Mouse (Mus musculus) midbrain, embryonic 10.5 days (tissue): ENCODE measurements around the gene Pfdn4. TPM values are rescaled to one million over a fixed set of nuclear protein-coding genes. Genes with fewer than 3 reads are reported as not detected.

Experiments
- DNase-seq: peaks from one replicate; pipeline ENCODE4 v3.0.0-alpha.2; 2017; ENCODE audit warnings: low spot score
- H3K27ac ChIP-seq: fragments of 300-500 bp; sonication (generic); replicated peaks from 2 replicates; pipeline ENCODE4 v1.5.1; 2016; ENCODE audit warnings: mild to moderate bottlenecking
- H3K27me3 ChIP-seq: fragments of 300-500 bp; sonication (generic); 2 replicates; pipeline ENCODE4 v1.6.1; 2016; ENCODE audit warnings: low read depth, mild to moderate bottlenecking; ENCODE audit not compliant: poor library complexity, severe bottlenecking
- H3K36me3 ChIP-seq: fragments of 300-500 bp; sonication (generic); 2 replicates; pipeline ENCODE4 v1.6.1; 2016; ENCODE audit warnings: mild to moderate bottlenecking, moderate library complexity
- H3K4me1 ChIP-seq: fragments of 300-500 bp; sonication (generic); 2 replicates; pipeline ENCODE4 v1.6.1; 2016
- H3K4me3 ChIP-seq: fragments of 300-500 bp; sonication (generic); 2 replicates; pipeline ENCODE4 v1.5.1; 2016; ENCODE audit warnings: mild to moderate bottlenecking, moderate library complexity
- H3K9me3 ChIP-seq: fragments of 300-500 bp; sonication (generic); replicated peaks from 2 replicates; pipeline ENCODE4 v1.6.1; 2016; ENCODE audit warnings: mild to moderate bottlenecking
- WGBS: fragments of 180-500 bp; shearing (Covaris S2); methylation state at CpG from one replicate; pipeline ENCODE4 v1.1.7; 2016; 5-methylcytosine and 5-hydroxymethylcytosine counted together
- polyA plus RNA-seq: library from polyadenylated mRNA; unstranded; fragments of >200 nt; fragmentation: Nextera tagmentation; extraction: Ambion mirVana; gene quantifications from 2 replicates; pipeline ENCODE4 v1.2.1, GENCODE M21; 2016

Pfdn4 gene
- polyA plus RNA-seq, 1 experiment from 2014 or later = 106 TPM

DNA sequence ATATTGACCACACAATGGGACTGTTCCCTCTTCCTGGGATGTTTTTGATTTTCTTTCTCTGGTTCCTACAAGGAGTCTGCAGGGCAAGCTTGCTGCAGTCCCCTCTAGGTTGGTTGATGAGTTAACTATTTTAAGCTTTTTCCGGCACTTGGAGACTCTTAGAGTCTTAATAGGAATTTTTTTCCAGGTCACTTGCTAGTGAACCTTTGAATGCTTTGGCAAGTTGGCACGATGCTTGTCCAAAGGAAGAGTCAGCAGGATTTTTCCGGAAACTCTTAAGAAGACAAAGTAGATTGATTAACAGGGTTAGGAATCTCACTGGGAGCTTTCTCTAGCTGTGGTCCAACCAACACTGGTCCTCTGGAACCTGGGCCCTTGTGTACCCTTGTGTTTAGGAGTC lies 21.1 kb upstream of the Pfdn4 start:
- no peaks in the 10 kb centered on the region for H3K9me3 ChIP-seq
- H3K27ac ChIP-seq = no peak overlapping the region
- no peaks in the 10 kb centered on the region for H3K36me3 ChIP-seq
- no peak overlapping the region for H3K4me3 ChIP-seq
- DNase-seq = no peak
- 71% methylated on average over 3 of the region's 3 CpGs for WGBS
- H3K27me3 ChIP-seq = peaks cover 19% of the 10 kb centered on the region
- H3K4me1 ChIP-seq = peaks cover under 1% of the 10 kb centered on the region; the same call in 1 of the 2 replicates

DNA sequence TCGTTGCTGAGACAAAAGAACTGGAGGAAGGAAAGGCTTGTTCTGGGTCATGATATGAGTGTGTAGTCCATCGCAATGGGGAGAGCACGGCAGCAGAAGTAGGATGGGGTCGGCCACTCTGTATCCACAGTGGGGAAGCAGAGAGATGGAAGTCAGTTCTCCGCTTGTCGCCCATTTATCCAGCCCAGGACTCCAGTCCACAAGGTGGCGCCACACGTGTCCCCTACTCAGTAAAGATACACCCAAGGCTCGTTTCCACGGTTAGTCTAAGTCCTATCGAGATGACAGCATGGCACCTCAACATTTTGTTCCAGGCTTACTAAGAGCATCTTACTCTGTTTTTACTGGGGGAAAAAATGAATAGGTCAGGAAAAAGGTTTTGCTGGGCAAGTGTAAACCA lies 20.0 kb upstream of the Pfdn4 start:
- H3K4me3 ChIP-seq = no peak overlapping the region
- DNase-seq = no peak
- no peak overlapping the region for H3K27ac ChIP-seq
- WGBS = 87% methylated on average over 11 of the region's 11 CpGs
- no peaks in the 10 kb centered on the region for H3K36me3 ChIP-seq
- no peaks in the 10 kb centered on the region for H3K4me1 ChIP-seq
- 0 out of 2 replicates have a peak, but pooled peaks cover 13% of the 10 kb centered on the region for H3K27me3 ChIP-seq
- no peaks in the 10 kb centered on the region for H3K9me3 ChIP-seq

DNA sequence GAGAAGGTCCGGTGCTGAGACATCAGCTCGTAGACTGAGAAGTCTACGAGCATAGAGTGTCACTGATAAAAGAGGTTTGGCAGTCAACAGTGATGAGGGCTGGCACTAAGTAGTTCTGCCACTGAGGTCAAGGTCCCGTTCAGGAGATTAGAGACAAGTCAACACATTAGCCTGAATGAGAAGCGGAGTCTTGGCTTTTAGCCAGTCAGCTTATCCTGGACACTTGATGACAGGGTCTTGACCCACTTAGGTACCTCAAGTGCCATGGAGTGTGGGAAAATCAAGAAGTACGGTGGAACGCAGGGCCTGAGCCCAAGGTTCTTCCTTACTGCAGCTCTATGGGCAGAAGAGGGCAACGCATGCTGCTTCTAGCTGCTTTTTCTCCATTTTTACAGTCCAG lies 19.6 kb upstream of the Pfdn4 start:
- Histone ChIP-seq H3K27ac (no peak overlapping the region), H3K36me3 (no peaks in the 10 kb centered on the region), H3K27me3 (0 out of 2 replicates have a peak, but pooled peaks cover 9% of the 10 kb centered on the region), H3K4me3 (no peak overlapping the region), H3K9me3 (no peaks in the 10 kb centered on the region), H3K4me1 (no peaks in the 10 kb centered on the region)
- no peak for DNase-seq
- 90% methylated on average over 8 of the region's 8 CpGs for WGBS

DNA sequence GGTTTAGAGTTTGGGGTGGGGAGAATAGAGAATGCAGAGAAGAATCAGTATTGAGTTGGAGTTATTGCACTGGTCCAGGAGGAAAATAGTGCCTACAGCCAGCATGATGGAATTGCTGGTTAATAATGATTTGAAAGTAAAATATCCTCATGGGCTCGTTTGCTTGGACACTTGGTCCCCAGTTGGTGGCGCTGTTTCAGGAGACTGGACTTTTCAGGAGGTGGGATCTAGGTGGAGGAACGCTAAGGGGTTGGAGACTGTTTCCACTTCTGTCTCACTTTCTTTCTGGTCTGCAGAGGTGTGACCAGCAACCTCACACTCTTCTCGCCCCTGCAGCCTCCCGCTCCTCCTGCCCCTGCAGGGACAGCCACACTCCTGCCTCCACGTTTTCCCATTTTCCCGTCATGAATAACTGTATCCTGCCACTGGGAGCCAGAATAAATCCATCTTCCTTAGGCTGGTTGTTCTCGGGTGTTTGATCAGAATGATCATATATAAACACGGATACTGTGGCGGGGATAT lies 14.1 kb upstream of the Pfdn4 start:
- DNase-seq = no peak
- Histone ChIP-seq H3K27me3 (peaks cover 13% of the 10 kb centered on the region; the same call in 1 of the 2 replicates), H3K9me3 (no peaks in the 10 kb centered on the region), H3K27ac (no peak overlapping the region), H3K4me3 (no peak overlapping the region), H3K36me3 (no peaks in the 10 kb centered on the region), H3K4me1 (0 out of 2 replicates have a peak, but pooled peaks cover 3% of the 10 kb centered on the region)
- WGBS = 74% methylated on average over 10 of the region's 10 CpGs

DNA sequence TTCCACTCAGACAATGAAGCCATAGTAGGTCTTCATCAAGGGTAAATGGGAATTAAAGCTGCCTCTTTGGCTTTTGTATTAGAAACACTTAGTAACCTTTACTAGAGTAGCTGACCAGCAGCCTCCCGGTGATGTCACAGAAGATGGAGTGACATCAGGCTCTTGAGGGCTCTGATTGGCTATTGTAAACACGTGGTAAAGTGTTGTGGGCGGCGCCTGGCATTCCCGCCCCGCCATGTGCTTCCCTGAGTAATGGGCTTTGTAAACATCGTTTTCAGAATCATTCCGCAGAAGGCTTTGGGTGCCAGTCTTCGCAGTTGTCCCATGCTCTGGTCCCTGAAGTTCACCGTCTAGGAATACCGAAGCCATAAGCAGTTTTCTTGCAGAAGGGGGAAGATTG lies 12.3 kb upstream of the Pfdn4 start:
- no peaks in the 10 kb centered on the region for H3K36me3 ChIP-seq
- no peak for DNase-seq
- 78% methylated on average over 11 of the region's 11 CpGs for WGBS

DNA sequence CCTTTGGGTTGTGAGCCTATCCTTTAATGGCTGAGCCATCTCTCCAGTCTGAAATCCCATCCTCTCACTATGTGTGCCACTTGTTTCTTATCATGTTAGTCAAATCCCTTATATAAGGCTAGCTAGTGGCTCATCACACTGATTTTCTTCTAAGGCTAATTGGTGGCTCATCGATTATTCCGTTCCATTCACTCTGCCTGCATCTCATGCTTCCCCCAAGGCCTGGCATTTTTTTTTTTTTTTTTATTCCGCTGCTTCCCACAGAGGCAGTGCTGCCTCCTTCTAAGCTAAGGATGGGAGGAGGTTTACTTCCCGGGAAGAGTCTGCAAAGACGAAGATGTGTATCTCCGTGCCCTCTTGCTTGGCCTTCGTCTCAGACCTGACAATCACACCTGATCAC lies 9.0 kb upstream of the Pfdn4 start:
- H3K9me3 ChIP-seq = no peaks in the 10 kb centered on the region
- no peak for DNase-seq
- H3K27me3 ChIP-seq = peaks cover 48% of the 10 kb centered on the region
- no peak overlapping the region for H3K4me3 ChIP-seq
- no peak overlapping the region for H3K27ac ChIP-seq
- no peaks in the 10 kb centered on the region for H3K36me3 ChIP-seq
- H3K4me1 ChIP-seq = peaks cover 9% of the 10 kb centered on the region; the same call in 1 of the 2 replicates
- WGBS = 80% methylated on average over 7 of the region's 7 CpGs

More for the DNA sequence above, 12.3 kb upstream of the Pfdn4 start:
- Histone ChIP-seq H3K27me3 (peaks cover 27% of the 10 kb centered on the region), H3K4me1 (peaks cover 9% of the 10 kb centered on the region; the same call in 1 of the 2 replicates), H3K4me3 (no peak overlapping the region), H3K27ac (no peak overlapping the region), H3K9me3 (no peaks in the 10 kb centered on the region)

DNA sequence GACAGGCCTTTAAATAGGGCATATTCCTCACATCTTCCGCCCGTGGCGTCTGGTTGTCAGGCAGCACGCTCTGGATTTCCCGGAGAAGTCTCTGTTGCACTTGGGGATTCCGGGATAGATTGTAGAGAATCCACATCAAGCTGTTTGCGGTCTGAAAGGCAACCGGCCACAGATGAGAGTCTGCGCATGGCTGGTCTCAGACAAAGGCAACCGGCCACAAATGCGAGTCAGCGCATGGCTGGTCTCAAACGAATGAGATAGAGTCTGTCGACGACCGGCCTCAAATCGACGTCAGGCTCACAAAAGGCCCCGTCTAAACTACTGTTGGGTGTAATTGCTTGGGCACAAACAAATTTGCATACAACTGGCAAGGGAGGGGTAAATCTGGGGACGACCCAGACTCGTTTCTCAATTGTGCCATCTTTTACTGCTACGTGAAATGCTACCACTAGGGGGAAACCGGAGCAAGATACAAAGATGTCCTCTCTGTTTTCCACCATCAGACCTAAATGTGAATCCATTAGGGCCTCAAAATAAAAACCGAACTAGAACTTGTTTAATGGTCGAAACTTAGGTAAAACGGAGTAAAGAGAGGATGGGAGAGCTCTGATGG lies 8.2 kb upstream of the Pfdn4 start:
- Histone ChIP-seq H3K27ac (peak overlapping the region; percentile 10; the same call in 1 of the 2 replicates), H3K27me3 (peaks cover 56% of the 10 kb centered on the region), H3K4me1 (peaks cover 9% of the 10 kb centered on the region; the same call in 1 of the 2 replicates), H3K36me3 (no peaks in the 10 kb centered on the region), H3K9me3 (no peaks in the 10 kb centered on the region), H3K4me3 (no peak overlapping the region)
- peak; percentile 30 for DNase-seq
- 49% methylated on average over 26 of the region's 26 CpGs for WGBS

DNA sequence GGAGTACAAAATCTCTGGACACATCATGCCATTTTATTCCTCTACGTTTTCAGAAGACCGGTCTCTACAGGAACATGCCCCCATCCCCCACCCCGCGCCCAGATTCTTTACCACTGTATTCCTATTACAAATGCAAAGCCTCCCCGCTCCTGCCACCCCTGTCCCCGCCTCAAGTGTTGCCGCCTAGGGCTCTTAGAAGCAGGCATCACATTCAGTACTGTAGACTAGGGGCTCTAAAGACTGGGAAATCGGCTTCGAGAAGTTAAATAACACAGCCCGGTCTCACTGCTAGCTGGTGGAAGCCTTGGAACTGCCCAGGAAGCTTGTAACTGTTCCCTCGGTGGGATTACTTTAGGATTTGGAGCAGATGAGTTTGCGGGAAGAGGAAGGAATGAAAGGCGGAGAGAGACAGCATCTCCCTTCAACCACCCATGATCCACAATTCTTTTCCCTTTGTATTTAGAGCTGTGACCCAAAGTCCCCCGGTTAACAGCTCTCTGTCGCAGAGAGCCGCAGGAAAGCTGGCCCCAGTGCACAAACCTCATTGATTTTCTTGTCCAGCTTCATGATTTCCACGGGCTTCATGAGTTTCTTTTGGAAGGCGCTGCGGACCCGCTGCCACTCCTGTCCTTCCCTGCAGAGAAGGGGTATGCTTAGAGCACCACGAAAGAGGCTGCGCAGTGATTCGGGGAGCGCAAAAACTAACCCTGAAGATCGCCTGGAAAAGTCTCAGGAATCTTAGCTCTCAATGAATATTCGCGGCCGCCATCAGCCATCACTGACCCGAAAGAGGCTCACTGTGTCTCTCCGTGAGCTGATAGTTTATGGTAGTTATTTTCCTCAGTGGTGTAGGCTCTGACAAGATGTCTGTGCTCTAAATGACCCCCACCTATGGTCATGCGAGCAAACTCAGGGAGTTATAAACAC lies 1.2 kb upstream of the Pfdn4 start:
- Histone ChIP-seq H3K9me3 (no peaks in the 10 kb centered on the region), H3K4me3 (peak overlapping the region; percentile 52), H3K27me3 (peaks cover 94% of the 10 kb centered on the region), H3K27ac (no peak overlapping the region), H3K36me3 (no peaks in the 10 kb centered on the region), H3K4me1 (peaks cover 32% of the 10 kb centered on the region)
- WGBS = 6% methylated on average over 31 of the region's 31 CpGs
- peak; percentile 49 for DNase-seq

DNA sequence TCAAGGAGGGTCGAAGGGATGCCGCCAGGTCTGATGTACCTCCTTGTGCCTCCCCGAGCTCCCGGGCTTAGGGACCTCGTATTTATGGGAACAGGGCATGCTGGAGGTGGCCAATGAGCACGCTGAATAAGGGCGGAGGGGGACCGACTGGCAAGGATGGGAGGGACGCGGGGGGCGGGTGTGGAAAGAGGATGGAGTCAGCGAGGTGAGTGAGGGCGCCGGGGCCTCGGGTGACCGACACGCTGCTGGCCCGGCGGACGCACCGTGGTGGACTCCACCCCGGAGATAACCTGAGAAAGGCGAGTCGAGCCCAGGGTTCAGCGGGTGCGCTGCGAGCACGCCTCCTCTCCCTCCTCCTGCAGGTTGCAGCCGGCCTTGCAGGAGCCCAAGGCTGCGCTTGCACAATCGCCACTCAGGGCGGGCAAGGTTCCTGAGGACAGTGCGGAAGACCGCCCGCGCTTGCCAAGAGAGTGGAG lies 901 bp downstream of the Pfdn4 start, which contains the start of gene Cyp24a1:
Gene Cyp24a1, minus strand, starts transcription at position 55 of the 476 bp plus-strand sequence.
- Histone ChIP-seq H3K9me3 (no peaks in the 10 kb centered on the region), H3K36me3 (no peaks in the 10 kb centered on the region), H3K4me3 (peak within 1 kb of the TSS; percentile 52), H3K4me1 (peaks cover 32% of the 10 kb centered on the region), H3K27ac (no peak within 1 kb of the TSS), H3K27me3 (peaks cover 87% of the 10 kb centered on the region)
- WGBS = under 1% methylated on average over 35 of the region's 36 CpGs
- peak; percentile 76 for DNase-seq

DNA sequence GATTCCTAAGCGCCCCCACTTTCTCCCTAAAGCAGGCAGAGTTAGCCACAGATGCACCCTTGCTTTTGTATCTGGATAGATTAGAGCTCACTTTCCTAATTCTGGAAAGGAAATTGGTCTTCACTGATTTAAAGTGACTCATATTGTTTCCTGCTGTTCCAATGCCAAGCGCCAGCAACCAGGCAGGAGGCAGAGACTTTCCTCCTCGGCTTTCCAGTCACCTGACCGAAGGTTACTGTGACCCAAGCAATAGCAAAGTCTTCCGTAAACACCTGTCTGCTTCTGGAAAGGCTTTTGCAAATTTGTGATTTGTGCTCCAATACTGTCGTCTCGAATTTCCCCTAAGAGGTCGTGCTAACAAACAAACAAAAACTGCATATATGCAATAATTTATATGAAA lies 1.8 kb downstream of the Pfdn4 start:
- H3K4me3 ChIP-seq = no peak overlapping the region
- 22% methylated on average over 8 of the region's 8 CpGs for WGBS
- no peaks in the 10 kb centered on the region for H3K9me3 ChIP-seq
- H3K4me1 ChIP-seq = peaks cover 32% of the 10 kb centered on the region
- H3K36me3 ChIP-seq = no peaks in the 10 kb centered on the region
- H3K27me3 ChIP-seq = peaks cover 80% of the 10 kb centered on the region
- DNase-seq = no peak
- no peak overlapping the region for H3K27ac ChIP-seq

DNA sequence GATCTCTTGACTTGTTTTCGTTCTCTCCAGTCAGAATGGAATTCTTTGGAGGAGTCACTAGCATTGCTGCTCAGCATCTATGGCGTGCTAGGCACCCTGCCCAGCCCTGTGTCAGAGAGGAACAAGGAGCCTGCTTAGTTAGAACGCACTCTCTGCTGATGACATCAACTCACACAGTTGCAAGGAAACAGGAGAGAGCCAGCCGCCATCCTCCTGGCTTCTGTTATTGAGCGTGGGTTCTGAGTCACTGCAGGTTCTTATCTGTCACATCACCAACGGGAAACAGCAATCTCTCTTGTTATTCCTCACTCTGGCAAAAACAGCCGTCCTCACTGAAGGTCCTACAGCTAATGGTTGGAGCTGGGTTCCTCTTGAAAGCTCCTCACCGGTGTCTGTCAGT lies 7.1 kb downstream of the Pfdn4 start:
- Histone ChIP-seq H3K4me1 (peaks cover 3% of the 10 kb centered on the region; the same call in 1 of the 2 replicates), H3K27ac (no peak overlapping the region), H3K4me3 (no peak overlapping the region), H3K36me3 (no peaks in the 10 kb centered on the region), H3K27me3 (peaks cover 30% of the 10 kb centered on the region), H3K9me3 (no peaks in the 10 kb centered on the region)
- 74% methylated on average over 8 of the region's 8 CpGs for WGBS
- no peak for DNase-seq

DNA sequence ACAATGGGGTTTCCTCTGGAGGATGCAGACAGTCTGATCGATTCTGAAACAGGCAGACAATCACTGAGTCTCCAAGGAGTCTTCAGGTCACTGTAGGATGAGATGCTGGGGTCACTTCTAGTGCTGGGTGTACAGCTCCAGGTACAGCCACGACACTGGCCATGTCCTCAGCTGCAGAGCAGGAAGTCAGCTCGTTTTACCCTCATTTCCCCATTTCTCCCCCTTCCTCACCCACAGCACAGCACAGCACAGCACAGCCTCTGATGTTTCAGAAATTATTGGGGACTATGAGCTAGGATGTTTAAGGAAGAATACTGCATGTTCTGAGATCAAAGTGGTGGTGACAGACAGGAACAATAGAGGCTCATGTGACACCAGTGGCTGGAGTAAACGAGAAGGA lies 7.8 kb downstream of the Pfdn4 start:
- Histone ChIP-seq H3K9me3 (no peaks in the 10 kb centered on the region), H3K4me1 (peaks cover 9% of the 10 kb centered on the region), H3K27me3 (peaks cover 24% of the 10 kb centered on the region), H3K4me3 (no peak overlapping the region), H3K36me3 (no peaks in the 10 kb centered on the region), H3K27ac (no peak overlapping the region)
- WGBS = 50% methylated on average over 4 of the region's 4 CpGs
- DNase-seq = no peak
